Mouse (Mus musculus): Measurements from ENCODE around the gene E2f1.

DNA sequence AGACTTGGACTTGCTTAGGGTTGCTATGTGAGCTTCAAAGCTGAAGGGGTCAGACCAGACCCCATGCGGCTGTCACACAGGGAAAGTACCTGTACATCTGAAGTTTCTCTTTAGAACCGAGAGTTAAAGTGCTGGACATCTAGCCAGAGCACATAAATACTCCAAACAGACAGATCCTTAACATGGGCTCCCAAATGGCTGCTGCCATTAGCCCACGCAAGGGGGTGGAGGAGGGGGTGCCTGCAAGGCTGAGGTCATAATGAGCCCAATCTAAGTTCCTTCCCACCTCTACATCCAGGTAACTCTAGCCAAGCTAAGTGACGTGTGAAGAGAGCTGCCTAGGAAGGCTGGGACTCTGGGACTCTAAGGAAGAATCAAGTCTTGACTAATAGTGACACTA is 18.2 kb downstream of the E2f1 start, which contains the start of gene Actl10:
- TF ChIP-seq CTCF (IDR thresholded peaks at IDR 0.05; ENCODE audit: low read depth) (no peak), EP300 (optimal IDR thresholded peaks at IDR 0.05) (no peak)

Measured in stomach, postnatal 0 days (tissue).